Mouse (Mus musculus): ENCODE measurements around the gene Mettl26. TPM values are rescaled to one million over a fixed set of nuclear protein-coding genes. Genes with fewer than 3 reads are reported as not detected.

Mettl26 gene
- 72.1 and 88.0 TPM in 2 replicates for total RNA-seq (2021)
- long read RNA-seq, experiment 1, transcript Mettl26-201 (6 exons, 1,243 nt) = major isoform, 93 of 156 reads
- long read RNA-seq, experiment 1, transcript Mettl26-204 (5 exons, 1,026 nt) = minor isoform, 51 of 156 reads
- long read RNA-seq, experiment 1, partial matches to known transcripts = 7 of 156 reads
- long read RNA-seq, experiment 1, other reads (novel, unspliced or antisense) = 4 of 156 reads
- long read RNA-seq, experiment 2, transcript Mettl26-204 (5 exons, 1,026 nt) = minor isoform, 45 of 158 reads
- long read RNA-seq, experiment 2, transcript Mettl26-201 (6 exons, 1,243 nt) = major isoform, 102 of 158 reads
- long read RNA-seq, experiment 2, partial matches to known transcripts = 7 of 158 reads
- long read RNA-seq, experiment 2, other reads (novel, unspliced or antisense) = 4 of 158 reads

GRCm38 (mm10) chr17:25874721-25875170 is at the start of gene Mettl26:
Mettl26 (plus strand) TSS chr17:25875074.
- peak; percentile 91 for DNase-seq

GRCm38 (mm10) chr17:25825311-25825710 is 49.6 kb upstream of the Mettl26 start:
- no peak for DNase-seq

DNA sequence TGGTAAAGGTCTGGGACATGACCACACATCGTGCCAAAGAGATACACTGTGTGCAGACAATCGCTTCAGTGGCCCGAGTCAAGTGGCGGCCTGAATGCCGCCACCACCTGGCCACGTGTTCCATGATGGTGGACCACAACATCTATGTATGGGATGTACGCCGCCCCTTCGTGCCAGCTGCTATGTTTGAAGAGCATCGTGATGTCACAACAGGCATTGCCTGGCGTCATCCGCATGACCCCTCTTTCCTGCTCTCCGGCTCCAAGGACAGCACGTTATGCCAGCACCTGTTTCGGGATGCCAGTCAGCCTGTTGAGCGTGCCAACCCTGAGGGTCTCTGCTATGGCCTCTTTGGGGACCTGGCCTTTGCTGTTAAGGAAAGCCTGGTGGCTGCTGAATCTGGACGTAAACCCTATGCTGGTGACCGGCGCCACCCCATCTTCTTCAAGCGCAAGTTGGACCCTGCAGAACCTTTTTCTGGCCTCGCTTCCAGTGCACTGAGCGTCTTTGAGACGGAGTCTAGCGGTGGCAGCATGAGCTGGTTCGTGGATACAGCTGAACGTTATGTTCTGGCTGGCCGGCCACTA is 48.8 kb upstream of the Mettl26 start:
- DNase-seq = no peak

GRCm38 (mm10) chr17:25827011-25827410 is 47.9 kb upstream of the Mettl26 start:
- DNase-seq = no peak

- no peak for DNase-seq
These were observed 47.2 kb upstream of the Mettl26 start for GRCm38 (mm10) chr17:25827546-25828222.

- no peak for DNase-seq
These were observed 46.7 kb upstream of the Mettl26 start for GRCm38 (mm10) chr17:25828223-25828594.

- peak; percentile 87 for DNase-seq
These were observed 45.9 kb upstream of the Mettl26 start, which contains the start of gene Jmjd8 for GRCm38 (mm10) chr17:25828712-25829557. Jmjd8 (plus strand) TSS chr17:25828867.

DNA sequence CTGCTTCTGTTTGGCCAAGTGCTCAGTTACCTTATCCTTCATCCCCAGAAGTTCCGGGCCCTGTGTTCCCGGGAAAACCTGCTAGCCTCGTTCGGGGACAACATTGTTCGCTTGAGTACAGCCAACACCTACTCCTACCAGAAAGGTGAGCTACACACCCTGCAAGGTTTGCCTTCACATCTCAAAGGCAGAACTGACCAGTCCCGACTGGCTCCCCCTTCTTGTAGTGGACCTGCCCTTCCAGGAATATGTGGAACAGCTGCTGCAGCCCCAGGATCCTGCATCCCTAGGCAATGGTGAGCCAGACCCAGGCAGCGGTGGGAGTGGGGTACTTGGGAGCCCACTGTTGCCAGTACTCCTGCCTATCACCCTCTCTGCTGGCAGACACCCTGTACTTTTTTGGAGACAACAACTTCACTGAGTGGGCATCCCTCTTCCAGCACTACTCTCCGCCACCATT is 45.3 kb upstream of the Mettl26 start:
- DNase-seq = no peak

DNA sequence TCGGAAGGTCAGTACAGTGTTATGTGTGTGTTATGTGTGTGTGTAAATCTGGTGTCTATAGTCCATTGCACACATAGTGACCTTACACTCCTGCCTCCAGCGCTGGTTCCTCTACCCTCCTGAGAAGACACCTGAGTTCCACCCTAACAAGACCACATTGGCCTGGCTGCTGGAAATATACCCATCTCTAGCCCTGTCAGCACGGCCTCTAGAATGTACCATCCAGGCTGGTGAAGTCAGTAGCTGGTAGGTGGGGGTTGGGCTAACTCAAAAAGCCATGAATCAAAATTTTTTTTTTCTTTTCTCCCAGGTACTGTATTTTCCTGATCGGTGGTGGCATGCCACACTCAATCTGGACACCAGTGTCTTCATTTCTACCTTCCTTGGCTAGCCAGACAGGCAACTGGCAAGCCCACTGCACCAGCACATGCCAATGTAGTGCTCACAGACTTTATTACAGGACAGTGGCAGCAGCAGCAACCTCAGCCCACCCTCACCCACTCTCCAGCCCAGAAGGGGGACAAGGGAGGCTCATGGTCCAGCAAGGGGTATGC is 44.6 kb upstream of the Mettl26 start:
- no peak for DNase-seq

DNA sequence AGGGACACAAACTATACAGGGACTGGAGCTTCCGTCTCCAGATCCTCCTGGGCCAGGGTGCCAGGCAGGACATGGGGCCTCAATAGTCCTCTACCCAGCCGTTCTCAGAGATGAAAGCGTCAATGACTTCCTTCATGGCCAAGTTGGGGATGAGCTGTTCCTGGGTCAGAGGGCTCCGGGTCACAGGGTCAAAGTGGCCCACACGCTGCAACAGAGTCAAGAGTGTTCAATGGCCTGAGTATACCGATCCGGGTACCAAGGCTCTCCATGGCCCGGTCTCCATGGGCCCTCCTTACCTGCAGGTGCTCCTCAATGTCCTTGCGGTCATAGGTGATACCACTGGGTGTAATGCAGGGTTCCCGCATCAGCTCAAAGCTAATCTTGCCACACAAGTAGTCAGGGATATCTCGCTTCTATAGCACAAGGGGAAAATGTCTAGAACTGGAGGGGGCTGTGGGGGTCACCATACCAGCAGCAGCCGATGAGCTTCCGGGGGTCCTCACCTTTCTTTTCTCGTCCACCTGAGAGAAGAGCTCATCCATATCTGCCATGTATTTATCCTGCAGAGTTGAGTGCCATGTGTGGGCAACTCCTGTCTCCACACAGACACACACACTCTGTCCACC is 44.0 kb upstream of the Mettl26 start:
- DNase-seq = no peak

DNA sequence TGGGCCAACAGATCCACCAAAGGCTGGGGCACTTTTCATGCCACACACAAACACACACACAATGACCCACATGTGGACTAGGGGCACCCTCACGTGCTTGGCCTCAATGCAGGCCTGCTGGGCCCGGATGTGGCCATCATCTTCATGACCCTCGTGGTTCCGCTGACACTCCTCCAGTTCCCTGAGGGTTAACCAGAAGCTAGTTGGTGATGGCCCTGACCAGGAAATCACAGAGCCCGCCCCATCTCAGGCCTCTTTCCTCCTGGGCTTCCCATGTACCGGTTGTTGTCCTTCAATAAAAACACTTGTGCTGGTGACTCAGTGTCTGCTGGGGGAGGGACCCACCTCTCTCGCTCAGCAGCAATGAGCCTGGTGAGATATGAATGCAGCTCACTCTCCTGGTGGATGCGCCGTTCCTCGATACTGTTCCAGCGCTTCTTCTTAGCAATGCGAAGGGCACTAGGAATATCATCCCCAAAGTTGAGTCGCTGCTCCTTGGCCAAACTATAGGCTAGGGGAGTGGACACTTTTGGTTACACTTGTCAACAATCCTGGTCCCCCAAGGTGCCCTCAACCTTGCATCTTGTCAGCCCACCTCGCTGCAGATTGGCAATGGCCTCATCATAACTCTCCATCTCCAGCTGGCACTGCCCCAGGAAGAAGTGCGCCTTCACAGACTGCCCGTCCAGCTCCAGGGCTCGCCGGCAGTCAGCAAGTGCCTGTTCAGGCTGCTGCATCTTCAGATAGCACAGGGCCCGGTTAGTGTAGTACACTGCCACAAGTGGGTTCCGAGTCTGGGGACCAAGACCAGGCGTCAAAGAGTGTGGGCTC is 43.2 kb upstream of the Mettl26 start:
- DNase-seq = peak; percentile 81

GRCm38 (mm10) chr17:25832436-25833290 is 42.2 kb upstream of the Mettl26 start:
- DNase-seq = peak; percentile 100

GRCm38 (mm10) chr17:25833291-25833663 is 41.6 kb upstream of the Mettl26 start, which contains the start of gene Stub1:
Stub1 (minus strand) TSS chr17:25833404.
- DNase-seq = peak; percentile 96

DNA sequence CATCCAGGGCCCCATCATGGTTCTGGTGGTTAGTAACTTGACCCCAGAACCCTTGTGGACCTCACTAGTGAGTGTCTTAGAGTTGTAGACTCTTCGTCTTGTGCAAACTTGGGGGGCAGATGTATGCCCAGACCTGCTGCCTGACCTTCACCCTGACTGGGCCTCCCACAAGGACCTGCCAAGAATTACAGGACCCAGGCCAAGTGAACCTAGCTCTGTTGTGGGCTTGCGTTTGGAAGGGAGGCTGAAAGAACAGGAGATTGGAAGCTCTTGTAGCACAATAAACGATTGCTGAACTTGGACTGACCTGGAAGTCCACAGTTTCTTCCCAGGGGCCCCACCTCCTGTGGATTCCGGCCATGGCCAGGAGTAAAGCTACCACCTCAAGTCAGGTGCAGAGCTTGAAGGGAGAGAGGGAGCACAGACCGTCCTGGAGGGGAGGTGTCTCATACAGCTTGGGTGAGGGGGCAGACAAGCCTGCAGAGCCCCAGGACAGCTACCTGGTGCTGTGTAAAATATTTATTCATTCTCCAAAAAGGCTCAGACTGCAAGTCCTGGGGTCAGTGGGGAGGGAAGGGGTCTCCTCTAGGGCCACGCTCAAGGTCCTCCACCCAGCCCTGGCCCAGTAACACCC is 40.8 kb upstream of the Mettl26 start:
- peak; percentile 58 for DNase-seq

DNA sequence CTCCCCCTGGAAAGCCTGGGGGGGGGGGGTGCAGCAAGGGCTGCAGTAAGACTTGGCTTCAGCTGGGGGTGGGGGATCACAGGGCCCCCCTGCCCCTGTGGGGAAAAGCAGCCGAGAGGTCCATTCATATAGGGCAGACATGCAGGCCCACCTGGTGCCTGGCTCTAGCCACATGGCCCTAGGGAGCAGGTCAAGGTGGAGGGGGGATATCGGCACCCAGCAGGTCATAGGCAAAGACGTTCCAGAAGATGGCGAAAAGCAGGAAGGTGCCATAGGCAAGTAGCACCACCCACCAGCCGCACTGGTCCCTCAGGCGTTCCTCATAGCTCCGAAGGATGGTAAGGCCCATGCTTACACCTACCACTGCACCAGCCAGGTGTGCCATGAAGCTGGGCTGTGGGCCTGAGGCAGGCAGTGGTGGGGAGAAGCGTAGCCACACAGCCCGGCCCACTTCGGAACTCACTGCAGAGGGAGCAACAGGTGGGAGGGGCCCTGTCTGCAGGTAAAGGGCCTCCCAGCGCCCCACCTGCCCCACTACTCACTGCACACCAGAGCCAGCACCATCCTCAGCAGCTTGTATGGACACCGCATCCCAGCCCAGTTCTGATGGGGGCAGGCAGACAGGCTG is 40.2 kb upstream of the Mettl26 start:
- DNase-seq = no peak

GRCm38 (mm10) chr17:25835301-25835700 is 39.6 kb upstream of the Mettl26 start:
- DNase-seq = no peak

GRCm38 (mm10) chr17:25835816-25836215 is 39.1 kb upstream of the Mettl26 start:
- DNase-seq = peak; percentile 27

- peak; percentile 63 for DNase-seq
These were observed 38.3 kb upstream of the Mettl26 start for GRCm38 (mm10) chr17:25836397-25837075.

Measured in adrenal gland, postnatal 14 days (tissue).